Comparison of ENCODE assay signal across 9 mouse cellular contexts in genomic region chr3:66331592-66332400, GRCm38 (mm10). TPM values are rescaled to one million over a fixed set of nuclear protein-coding genes. Genes with fewer than 3 reads are reported as not detected.
DNase-seq lines count a peak whose midpoint lies in the region; ATAC-seq lines count a peak whose summit lies in the region.
"Had no signal": no experiment of that assay in that cellular context is flagged by ENCODE, and none has a peak within 500 bp of the region (broad histone marks: within the 10 kb centered on the region; RNA-seq: fewer than 3 reads in every experiment).

No protein-coding gene starts in this region.

- 49% methylated on average over 12 of the region's 12 CpGs for WGBS in forebrain, embryonic 12.5 days
- 45% methylated on average over 12 of the region's 12 CpGs for WGBS in hindbrain, embryonic 16.5 days

- no peak overlapping the region for H3K4me2 ChIP-seq in forebrain, embryonic 12.5 days
- no peak overlapping the region for H3K4me2 ChIP-seq in hindbrain, embryonic 16.5 days (ENCODE audit: low read length)
- H3K4me2 ChIP-seq: stomach, embryonic 15.5 days had no signal

- no peaks in the 10 kb centered on the region for H3K9me3 ChIP-seq in forebrain, embryonic 12.5 days
- no peaks in the 10 kb centered on the region for H3K9me3 ChIP-seq in hindbrain, embryonic 16.5 days (ENCODE audit: control insufficient read depth, low read length)
- H3K9me3 ChIP-seq: stomach, embryonic 15.5 days had no signal

- H3K27ac ChIP-seq in forebrain, embryonic 12.5 days, result no peak overlapping the region
- no peak overlapping the region for H3K27ac ChIP-seq in hindbrain, embryonic 16.5 days (ENCODE audit: low read depth, low read length)
- H3K27ac ChIP-seq: stomach, embryonic 15.5 days had no signal

- ATAC-seq in forebrain, embryonic 12.5 days (ENCODE audit: low FRiP score), result peak; percentile 76
- peak; percentile 85 for ATAC-seq in hindbrain, embryonic 16.5 days

- no peak overlapping the region for H3K4me3 ChIP-seq in forebrain, embryonic 12.5 days (replicated peaks)
- no peak overlapping the region for H3K4me3 ChIP-seq in hindbrain, embryonic 16.5 days (ENCODE audit: low read length)
- H3K4me3 ChIP-seq: stomach, embryonic 15.5 days had no signal

- no peak overlapping the region for H3K9ac ChIP-seq in forebrain, embryonic 12.5 days
- H3K9ac ChIP-seq in hindbrain, embryonic 16.5 days (ENCODE audit: low read depth, low read length), result no peak overlapping the region
- H3K9ac ChIP-seq: stomach, embryonic 15.5 days had no signal

- H3K4me1 ChIP-seq in forebrain, embryonic 12.5 days, result peaks cover 10% of the 10 kb centered on the region; the same call in 1 of the 2 replicates
- no peaks in the 10 kb centered on the region for H3K4me1 ChIP-seq in hindbrain, embryonic 16.5 days (ENCODE audit: control insufficient read depth, insufficient read depth, low read depth, low read length)
- H3K4me1 ChIP-seq: stomach, embryonic 15.5 days had no signal

- H3K36me3 ChIP-seq in forebrain, embryonic 12.5 days (replicated peaks), result no peaks in the 10 kb centered on the region
- no peaks in the 10 kb centered on the region for H3K36me3 ChIP-seq in hindbrain, embryonic 16.5 days (ENCODE audit: control insufficient read depth, insufficient read depth, low read length)
- no peaks in the 10 kb centered on the region for H3K36me3 ChIP-seq in splenic B cell, adult 2 months (ENCODE audit: control insufficient read depth, insufficient read depth, low read length, poor library complexity, severe bottlenecking)
- H3K36me3 ChIP-seq: stomach, embryonic 15.5 days had no signal

- peak; percentile 4 for DNase-seq in thymus, postnatal 25 days
- DNase-seq in thymus, postnatal 36 days, result no peak
- DNase-seq in c-Kit-positive CD71-positive TER-119-positive erythroid progenitor cells, embryonic 14.5 days (ENCODE audit: low spot score), result peak; percentile 34
- DNase-seq in left cerebral cortex, adult 11 months (ENCODE audit: low spot score), result peak; percentile 31
- peak; percentile 88 for DNase-seq in mesoderm, embryonic 11.5 days (ENCODE audit: low read depth, low spot score)
- peak; percentile 43 for DNase-seq in splenic B cell, adult 2 months (ENCODE audit: low read depth, low spot score)

- no peaks in the 10 kb centered on the region for H3K27me3 ChIP-seq in forebrain, embryonic 12.5 days
- H3K27me3 ChIP-seq in hindbrain, embryonic 16.5 days (replicated peaks; ENCODE audit: control insufficient read depth, insufficient read depth, low read length), result no peaks in the 10 kb centered on the region
- H3K27me3 ChIP-seq in splenic B cell, adult 2 months (ENCODE audit: control insufficient read depth, insufficient read depth, low read length, poor library complexity, severe bottlenecking), result no peaks in the 10 kb centered on the region
- H3K27me3 ChIP-seq: stomach, embryonic 15.5 days had no signal

RNA-seq across cellular contexts. Expression of gene Veph1, which starts 35.2 kb away (rescaled TPM):
- 10.6 and 16.7 TPM in 2 replicates for polyA plus RNA-seq in forebrain, embryonic 12.5 days (2016; fragmentation: Nextera tagmentation; extraction: Ambion mirVana)
- polyA plus RNA-seq in hindbrain, embryonic 16.5 days (2015; fragmentation: Nextera tagmentation; extraction: Ambion mirVana), result 1.6 and 2.2 TPM in 2 replicates

Comparison
In these comparisons a context has a peak if more than half of its experiments do, and no peak if none do; other contexts are left out.
1. DNase-seq: peak in thymus, postnatal 25 days (single experiment), c-Kit-positive CD71-positive TER-119-positive erythroid progenitor cells, embryonic 14.5 days (single experiment), left cerebral cortex, adult 11 months (single experiment), mesoderm, embryonic 11.5 days (single experiment) and splenic B cell, adult 2 months (single experiment); none in thymus, postnatal 36 days (0 of 2).